Mouse (Mus musculus) colon, adult 2 months (tissue): ENCODE measurements around the gene Vmn2r116. TPM values are rescaled to one million over a fixed set of nuclear protein-coding genes. Genes with fewer than 3 reads are reported as not detected.

ENCODE experiments used
- polyA plus RNA-seq: library from polyadenylated mRNA; depleted of rRNA; stranded (reverse); fragments of >200 nt; gene quantifications from 2 replicates; pipeline ENCODE4 v1.2.3, GENCODE M21; 2012; rRNA removed

Vmn2r116 gene
- polyA plus RNA-seq = not detected in 2 replicates

GRCm38 (mm10) chr17:23384304-23384703 is at the start of gene Vmn2r116:
Gene Vmn2r116 (plus strand): TSS chr17:23384604.

GRCm38 (mm10) chr17:23343441-23343840 is 41.0 kb upstream of the Vmn2r116 start, which contains the start of gene Vmn2r115:
Gene Vmn2r115 (plus strand): TSS chr17:23343741.

Other genes starting within 250 kb of the Vmn2r116 start
- 0.20 and 0.54 TPM in 2 replicates for gene Zfp40, start 191.4 kb upstream of the Vmn2r116 start, polyA plus RNA-seq
- not detected in 2 replicates for gene Vmn2r114, start 72.1 kb upstream of the Vmn2r116 start, polyA plus RNA-seq
- gene Vmn2r115, start 40.9 kb upstream of the Vmn2r116 start, polyA plus RNA-seq = not detected in 2 replicates
- gene Vmn2r117, start 95.1 kb downstream of the Vmn2r116 start, polyA plus RNA-seq = not detected in 2 replicates
- gene Zfp213, start 179.6 kb downstream of the Vmn2r116 start, polyA plus RNA-seq = 15.2 and 15.6 TPM in 2 replicates
- gene Zfp13, start 214.9 kb downstream of the Vmn2r116 start, polyA plus RNA-seq = 11.5 and 11.8 TPM in 2 replicates
- gene Zscan10, start 216.3 kb downstream of the Vmn2r116 start, polyA plus RNA-seq = not detected in 2 replicates